Mouse (Mus musculus): ENCODE data around the gene Klhl11.

GRCm38 (mm10) chr11:100414021-100414913, 58.3 kb downstream of the Klhl11 start, which contains the start of gene P3h4:
- TF ChIP-seq CTCF (IDR thresholded peaks at IDR 0.05; ENCODE audit: borderline replicate concordance, control insufficient read depth, extremely low read depth, insufficient read depth, low read length, poor library complexity), result peak; percentile 73; the same call in 1 of the 2 replicates
- no peak for TF ChIP-seq POLR2A (IDR thresholded peaks at IDR 0.05; ENCODE audit: control insufficient read depth, extremely low read depth, insufficient read depth, low read length, poor library complexity)
